8 mouse cellular contexts compared by ENCODE assay signal in genomic region chr7:140939669-140940171, GRCm38 (mm10). TPM values are rescaled to one million over a fixed set of nuclear protein-coding genes. Genes with fewer than 3 reads are reported as not detected.
DNase-seq lines count a peak whose midpoint lies in the region; ATAC-seq lines count a peak whose summit lies in the region.

No protein-coding gene starts in this region.

- H3K4me1 ChIP-seq in forebrain, embryonic 10.5 days, result peaks cover 36% of the 10 kb centered on the region
- H3K4me1 ChIP-seq in forebrain, embryonic 16.5 days (replicated peaks; ENCODE audit: control insufficient read depth, insufficient read depth, low read length), result peaks cover 11% of the 10 kb centered on the region
- H3K4me1 ChIP-seq in intestine, embryonic 14.5 days (replicated peaks; ENCODE audit: control insufficient read depth, insufficient read depth, low read length), result peaks cover 38% of the 10 kb centered on the region
- H3K4me1 ChIP-seq in forebrain, embryonic 13.5 days, result peaks cover 25% of the 10 kb centered on the region

- peaks cover 14% of the 10 kb centered on the region for H3K27me3 ChIP-seq in forebrain, embryonic 10.5 days (ENCODE audit: poor library complexity, severe bottlenecking)
- H3K27me3 ChIP-seq in forebrain, embryonic 16.5 days (replicated peaks; ENCODE audit: control insufficient read depth, insufficient read depth, low read length), result no peaks in the 10 kb centered on the region
- H3K27me3 ChIP-seq in intestine, embryonic 14.5 days (replicated peaks; ENCODE audit: control insufficient read depth, insufficient read depth, low read length), result 0 out of 2 replicates have a peak, but pooled peaks cover 3% of the 10 kb centered on the region
- peaks cover 10% of the 10 kb centered on the region; the same call in 1 of the 2 replicates for H3K27me3 ChIP-seq in forebrain, embryonic 13.5 days

- peak overlapping the region; percentile 65 for H3K27ac ChIP-seq in forebrain, embryonic 10.5 days
- no peak overlapping the region for H3K27ac ChIP-seq in forebrain, embryonic 16.5 days (ENCODE audit: low read length)
- H3K27ac ChIP-seq in intestine, embryonic 14.5 days (ENCODE audit: low read depth), result peak overlapping the region; percentile 88
- no peak overlapping the region for H3K27ac ChIP-seq in forebrain, embryonic 13.5 days

- no peak overlapping the region for H3K4me2 ChIP-seq in forebrain, embryonic 16.5 days (ENCODE audit: low read length)
- H3K4me2 ChIP-seq in intestine, embryonic 14.5 days (ENCODE audit: low read length), result peak overlapping the region; percentile 41
- no peak overlapping the region for H3K4me2 ChIP-seq in forebrain, embryonic 13.5 days

- no peak for ATAC-seq in forebrain, embryonic 16.5 days
- peak; percentile 29; the same call in 1 of the 2 replicates for ATAC-seq in intestine, embryonic 14.5 days (replicated peaks; ENCODE audit: low FRiP score, low TSS enrichment, low read depth)
- no peak for ATAC-seq in megakaryocyte progenitor cell, adult 5-6 weeks (replicated peaks; ENCODE audit: poor library complexity)
- no peak for ATAC-seq in forebrain, embryonic 13.5 days

- H3K9ac ChIP-seq in forebrain, embryonic 16.5 days (replicated peaks; ENCODE audit: low read depth, low read length), result no peak overlapping the region
- no peak overlapping the region for H3K9ac ChIP-seq in intestine, embryonic 14.5 days (ENCODE audit: low read length)
- H3K9ac ChIP-seq in forebrain, embryonic 13.5 days, result no peak overlapping the region

- no peak for DNase-seq in forebrain, embryonic 10.5 days (ENCODE audit: extremely low spot score, low spot score)
- peak; percentile 81 for DNase-seq in MN1 (ENCODE audit: low spot score)
- DNase-seq in intestine, embryonic 14.5 days (ENCODE audit: low spot score), result peak; percentile 71
- DNase-seq in lung, postnatal 25 days (ENCODE audit: low spot score), result peak; percentile 62
- no peak for DNase-seq in thymus, postnatal 14 days

- peaks cover under 1% of the 10 kb centered on the region; the same call in 1 of the 2 replicates for H3K36me3 ChIP-seq in forebrain, embryonic 10.5 days (replicated peaks)
- H3K36me3 ChIP-seq in forebrain, embryonic 16.5 days (ENCODE audit: control insufficient read depth, insufficient read depth), result no peaks in the 10 kb centered on the region
- peaks cover 5% of the 10 kb centered on the region for H3K36me3 ChIP-seq in intestine, embryonic 14.5 days (ENCODE audit: control insufficient read depth, insufficient read depth, low read length)
- no peaks in the 10 kb centered on the region for H3K36me3 ChIP-seq in forebrain, embryonic 13.5 days (ENCODE audit: poor library complexity, severe bottlenecking)

- 11% methylated on average over 8 of the region's 8 CpGs for WGBS in forebrain, embryonic 10.5 days
- WGBS in forebrain, embryonic 16.5 days, result 23% methylated on average over 5 of the region's 8 CpGs
- WGBS in intestine, embryonic 14.5 days, result 4% methylated on average over 8 of the region's 8 CpGs
- WGBS in forebrain, embryonic 13.5 days, result 16% methylated on average over 7 of the region's 8 CpGs

- H3K9me3 ChIP-seq in forebrain, embryonic 10.5 days, result no peaks in the 10 kb centered on the region
- no peaks in the 10 kb centered on the region for H3K9me3 ChIP-seq in forebrain, embryonic 16.5 days (ENCODE audit: control insufficient read depth, low read length)
- no peaks in the 10 kb centered on the region for H3K9me3 ChIP-seq in intestine, embryonic 14.5 days (ENCODE audit: control insufficient read depth, low read length)
- H3K9me3 ChIP-seq in forebrain, embryonic 13.5 days (replicated peaks), result no peaks in the 10 kb centered on the region

- 0 out of 2 replicates have a peak overlapping the region, but pooled peaks have one; percentile 12 for H3K4me3 ChIP-seq in forebrain, embryonic 10.5 days
- no peak overlapping the region for H3K4me3 ChIP-seq in forebrain, embryonic 16.5 days (replicated peaks; ENCODE audit: low read length)
- no peak overlapping the region for H3K4me3 ChIP-seq in intestine, embryonic 14.5 days (ENCODE audit: low read depth, low read length)
- no peak overlapping the region for H3K4me3 ChIP-seq in forebrain, embryonic 13.5 days

RNA-seq across cellular contexts. Expression of gene Pgghg, which starts 1.5 kb away (rescaled TPM):
- 14.2 and 14.5 TPM in 2 replicates for polyA plus RNA-seq in forebrain, embryonic 10.5 days (2016; fragmentation: Nextera tagmentation; extraction: Ambion mirVana)
- 8.9 and 10.1 TPM in 2 replicates for polyA plus RNA-seq in forebrain, embryonic 16.5 days (2015; fragmentation: Nextera tagmentation; extraction: Ambion mirVana)
- 26.9 and 29.2 TPM in 2 replicates for polyA plus RNA-seq in intestine, embryonic 14.5 days (2014; fragmentation: Nextera tagmentation; extraction: Ambion mirVana)
- 5.1 and 7.3 TPM in 2 replicates for total RNA-seq in megakaryocyte progenitor cell, adult 5-6 weeks (2015)
- total RNA-seq in megakaryocyte progenitor cell, adult 5-6 weeks (2017), result 8.2 and 9.0 TPM in 2 replicates
- 8.2 and 9.4 TPM in 2 replicates for polyA plus RNA-seq in forebrain, embryonic 13.5 days (2015; fragmentation: Nextera tagmentation; extraction: Ambion mirVana)

RNA-seq across cellular contexts. Expression of gene Ifitm5, which starts 10.4 kb away (rescaled TPM):
- polyA plus RNA-seq in forebrain, embryonic 10.5 days (2016; fragmentation: Nextera tagmentation; extraction: Ambion mirVana), result 2.0 TPM in 2 replicates
- 0.38 and 2.1 TPM in 2 replicates for polyA plus RNA-seq in forebrain, embryonic 16.5 days (2015; fragmentation: Nextera tagmentation; extraction: Ambion mirVana)
- 0.94 and 2.3 TPM in 2 replicates for polyA plus RNA-seq in intestine, embryonic 14.5 days (2014; fragmentation: Nextera tagmentation; extraction: Ambion mirVana)
- total RNA-seq in megakaryocyte progenitor cell, adult 5-6 weeks (2015), result 0.83 and 1.1 TPM in 2 replicates
- total RNA-seq in megakaryocyte progenitor cell, adult 5-6 weeks (2017), result not detected in 2 replicates
- 0.45 and 0.64 TPM in 2 replicates for polyA plus RNA-seq in forebrain, embryonic 13.5 days (2015; fragmentation: Nextera tagmentation; extraction: Ambion mirVana)

RNA-seq across cellular contexts. Expression of gene Gm45717, which starts 16.0 kb away (rescaled TPM):
- polyA plus RNA-seq in forebrain, embryonic 10.5 days (2016; fragmentation: Nextera tagmentation; extraction: Ambion mirVana), result 0.33 TPM in 1 of 2 replicates, not detected in the other
- not detected in 2 replicates for polyA plus RNA-seq in forebrain, embryonic 16.5 days (2015; fragmentation: Nextera tagmentation; extraction: Ambion mirVana)
- 0.81 TPM in 1 of 2 replicates, not detected in the other for polyA plus RNA-seq in intestine, embryonic 14.5 days (2014; fragmentation: Nextera tagmentation; extraction: Ambion mirVana)
- total RNA-seq in megakaryocyte progenitor cell, adult 5-6 weeks (2015), result not detected in 2 replicates
- total RNA-seq in megakaryocyte progenitor cell, adult 5-6 weeks (2017), result 1.1 TPM in 1 of 2 replicates, not detected in the other
- not detected in 2 replicates for polyA plus RNA-seq in forebrain, embryonic 13.5 days (2015; fragmentation: Nextera tagmentation; extraction: Ambion mirVana)

RNA-seq across cellular contexts. Expression of gene Ifitm2, which starts 16.1 kb away (rescaled TPM):
- 365 and 397 TPM in 2 replicates for polyA plus RNA-seq in forebrain, embryonic 10.5 days (2016; fragmentation: Nextera tagmentation; extraction: Ambion mirVana)
- polyA plus RNA-seq in forebrain, embryonic 16.5 days (2015; fragmentation: Nextera tagmentation; extraction: Ambion mirVana), result 126 and 150 TPM in 2 replicates
- polyA plus RNA-seq in intestine, embryonic 14.5 days (2014; fragmentation: Nextera tagmentation; extraction: Ambion mirVana), result 1,598 and 1,676 TPM in 2 replicates
- total RNA-seq in megakaryocyte progenitor cell, adult 5-6 weeks (2015), result 577 and 637 TPM in 2 replicates
- 287 and 322 TPM in 2 replicates for total RNA-seq in megakaryocyte progenitor cell, adult 5-6 weeks (2017)
- polyA plus RNA-seq in forebrain, embryonic 13.5 days (2015; fragmentation: Nextera tagmentation; extraction: Ambion mirVana), result 147 and 153 TPM in 2 replicates

RNA-seq across cellular contexts. Expression of gene Nlrp6, which starts 19.0 kb away (rescaled TPM):
- 0.06 and 0.10 TPM in 2 replicates for polyA plus RNA-seq in forebrain, embryonic 10.5 days (2016; fragmentation: Nextera tagmentation; extraction: Ambion mirVana)
- 0.68 and 0.71 TPM in 2 replicates for polyA plus RNA-seq in forebrain, embryonic 16.5 days (2015; fragmentation: Nextera tagmentation; extraction: Ambion mirVana)
- 12.5 and 18.4 TPM in 2 replicates for polyA plus RNA-seq in intestine, embryonic 14.5 days (2014; fragmentation: Nextera tagmentation; extraction: Ambion mirVana)
- not detected in 2 replicates for total RNA-seq in megakaryocyte progenitor cell, adult 5-6 weeks (2015)
- not detected in 2 replicates for total RNA-seq in megakaryocyte progenitor cell, adult 5-6 weeks (2017)
- 0.22 and 0.28 TPM in 2 replicates for polyA plus RNA-seq in forebrain, embryonic 13.5 days (2015; fragmentation: Nextera tagmentation; extraction: Ambion mirVana)

Comparison
In these comparisons a context has a peak if more than half of its experiments do, and no peak if none do; other contexts are left out.
1. H3K27ac ChIP-seq: peak in forebrain, embryonic 10.5 days (single experiment) and intestine, embryonic 14.5 days (single experiment); none in forebrain, embryonic 16.5 days (single experiment) and forebrain, embryonic 13.5 days (single experiment).
2. DNase-seq: peak in MN1 (single experiment), intestine, embryonic 14.5 days (single experiment) and lung, postnatal 25 days (single experiment); none in forebrain, embryonic 10.5 days (single experiment) and thymus, postnatal 14 days (single experiment).